Comparison of ENCODE assay signal across 14 mouse cellular contexts in the genomic region with DNA sequence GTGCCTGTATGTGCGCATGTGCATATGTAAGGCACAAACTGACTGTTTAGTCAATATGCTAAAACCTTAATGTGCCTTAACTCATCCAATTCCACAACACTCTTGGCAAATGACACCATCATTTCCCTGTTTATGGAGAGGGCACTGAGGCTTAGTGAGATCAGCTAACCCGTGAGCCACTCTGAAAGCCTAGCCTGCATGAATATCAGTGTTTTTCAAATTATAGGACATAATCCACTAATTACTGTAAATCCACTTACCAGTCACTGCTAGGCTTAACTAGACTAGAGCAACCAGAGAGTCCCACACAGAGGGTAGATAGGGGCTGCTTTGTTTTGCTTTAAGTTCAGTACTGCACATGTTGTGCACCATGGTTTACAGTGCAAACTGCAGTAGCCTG.
DNase-seq lines count a peak whose midpoint lies in the region; ATAC-seq and TF ChIP-seq lines count a peak whose summit lies in the region.
"Had no signal": no experiment of that assay in that cellular context is flagged by ENCODE, and none has a peak within 500 bp of the region (broad histone marks: within the 10 kb centered on the region; RNA-seq: fewer than 3 reads in every experiment).

No protein-coding gene starts in this region.

- H3K27ac ChIP-seq in heart, embryonic 13.5 days (replicated peaks), result peak overlapping the region; percentile 76
- peak overlapping the region; percentile 80 for H3K27ac ChIP-seq in hindbrain, postnatal 0 days
- no peak overlapping the region for H3K27ac ChIP-seq in hindbrain, embryonic 11.5 days (ENCODE audit: low read depth, low read length)
- no peak overlapping the region for H3K27ac ChIP-seq in midbrain, embryonic 11.5 days (ENCODE audit: low read depth, low read length)
- H3K27ac ChIP-seq in midbrain, postnatal 0 days (ENCODE audit: low read depth, low read length), result 0 out of 2 replicates have a peak overlapping the region, but pooled peaks have one; percentile 18
- H3K27ac ChIP-seq: forebrain, embryonic 13.5 days had no signal

- no peak for ATAC-seq in heart, embryonic 13.5 days (ENCODE audit: extremely low read depth, insufficient number of reproducible peaks, low FRiP score, low TSS enrichment)
- peak; percentile 11; the same call in 1 of the 2 replicates for ATAC-seq in hindbrain, postnatal 0 days
- ATAC-seq in hindbrain, embryonic 11.5 days (ENCODE audit: low FRiP score), result no peak
- ATAC-seq in midbrain, embryonic 11.5 days (ENCODE audit: low FRiP score), result 0 out of 2 replicates have a peak, but pooled peaks have one; percentile 17
- ATAC-seq in midbrain, postnatal 0 days (ENCODE audit: low FRiP score), result no peak
- ATAC-seq: activated CD4-positive, CD25-positive, alpha-beta regulatory T cell, adult 4 months; liver, postnatal 0 days; Patski had no signal

- H3K9ac ChIP-seq in heart, embryonic 13.5 days, result no peak overlapping the region
- no peak overlapping the region for H3K9ac ChIP-seq in hindbrain, postnatal 0 days (replicated peaks; ENCODE audit: low read length)
- H3K9ac ChIP-seq in hindbrain, embryonic 11.5 days (ENCODE audit: low read depth, low read length), result no peak overlapping the region
- H3K9ac ChIP-seq in midbrain, embryonic 11.5 days (ENCODE audit: low read length), result no peak overlapping the region
- H3K9ac ChIP-seq in midbrain, postnatal 0 days (replicated peaks; ENCODE audit: low read length, poor library complexity, severe bottlenecking), result no peak overlapping the region
- H3K9ac ChIP-seq: forebrain, embryonic 13.5 days; liver, postnatal 0 days had no signal

- peaks cover 7% of the 10 kb centered on the region; the same call in 1 of the 2 replicates for H3K9me3 ChIP-seq in heart, embryonic 13.5 days
- H3K9me3 ChIP-seq in hindbrain, postnatal 0 days (ENCODE audit: low read length), result no peaks in the 10 kb centered on the region
- H3K9me3 ChIP-seq in hindbrain, embryonic 11.5 days (ENCODE audit: control insufficient read depth, low read length), result no peaks in the 10 kb centered on the region
- no peaks in the 10 kb centered on the region for H3K9me3 ChIP-seq in midbrain, embryonic 11.5 days (ENCODE audit: control insufficient read depth, low read length)
- H3K9me3 ChIP-seq in midbrain, postnatal 0 days (ENCODE audit: low read length), result no peaks in the 10 kb centered on the region
- H3K9me3 ChIP-seq: forebrain, embryonic 13.5 days had no signal

- H3K27me3 ChIP-seq in heart, embryonic 13.5 days (replicated peaks), result no peaks in the 10 kb centered on the region
- H3K27me3 ChIP-seq in hindbrain, postnatal 0 days (ENCODE audit: insufficient read depth, low read length), result no peaks in the 10 kb centered on the region
- H3K27me3 ChIP-seq in hindbrain, embryonic 11.5 days (ENCODE audit: control insufficient read depth, insufficient read depth, low read length), result no peaks in the 10 kb centered on the region
- H3K27me3 ChIP-seq in midbrain, embryonic 11.5 days (ENCODE audit: control insufficient read depth, insufficient read depth, low read length), result no peaks in the 10 kb centered on the region
- H3K27me3 ChIP-seq in midbrain, postnatal 0 days (ENCODE audit: insufficient read depth, low read length), result no peaks in the 10 kb centered on the region
- H3K27me3 ChIP-seq: forebrain, embryonic 13.5 days; Patski had no signal

- no peaks in the 10 kb centered on the region for H3K36me3 ChIP-seq in heart, embryonic 13.5 days
- no peaks in the 10 kb centered on the region for H3K36me3 ChIP-seq in hindbrain, postnatal 0 days (ENCODE audit: insufficient read depth, low read length)
- no peaks in the 10 kb centered on the region for H3K36me3 ChIP-seq in hindbrain, embryonic 11.5 days (ENCODE audit: control insufficient read depth, insufficient read depth, low read length)
- no peaks in the 10 kb centered on the region for H3K36me3 ChIP-seq in midbrain, embryonic 11.5 days (ENCODE audit: control insufficient read depth, insufficient read depth, low read length)
- H3K36me3 ChIP-seq in midbrain, postnatal 0 days (ENCODE audit: insufficient read depth, low read length), result no peaks in the 10 kb centered on the region

- H3K4me1 ChIP-seq in heart, embryonic 13.5 days, result peaks cover 23% of the 10 kb centered on the region
- H3K4me1 ChIP-seq in hindbrain, postnatal 0 days (ENCODE audit: insufficient read depth, low read length), result peaks cover 15% of the 10 kb centered on the region
- no peaks in the 10 kb centered on the region for H3K4me1 ChIP-seq in hindbrain, embryonic 11.5 days (replicated peaks; ENCODE audit: control insufficient read depth, insufficient read depth, low read length)
- H3K4me1 ChIP-seq in midbrain, embryonic 11.5 days (ENCODE audit: control insufficient read depth, insufficient read depth, low read length), result peaks cover 9% of the 10 kb centered on the region
- H3K4me1 ChIP-seq in midbrain, postnatal 0 days (ENCODE audit: insufficient read depth, low read length), result no peaks in the 10 kb centered on the region

- H3K4me2 ChIP-seq in heart, embryonic 13.5 days, result no peak overlapping the region
- no peak overlapping the region for H3K4me2 ChIP-seq in hindbrain, postnatal 0 days (ENCODE audit: low read depth, low read length)
- H3K4me2 ChIP-seq in hindbrain, embryonic 11.5 days (replicated peaks; ENCODE audit: low read depth, low read length), result no peak overlapping the region
- no peak overlapping the region for H3K4me2 ChIP-seq in midbrain, embryonic 11.5 days
- H3K4me2 ChIP-seq in midbrain, postnatal 0 days (ENCODE audit: low read depth, low read length, poor library complexity, severe bottlenecking), result no peak overlapping the region
- H3K4me2 ChIP-seq: forebrain, embryonic 13.5 days had no signal

- no peak overlapping the region for H3K4me3 ChIP-seq in heart, embryonic 13.5 days
- H3K4me3 ChIP-seq in hindbrain, postnatal 0 days (ENCODE audit: low read length), result no peak overlapping the region
- H3K4me3 ChIP-seq in hindbrain, embryonic 11.5 days (ENCODE audit: low read depth, low read length), result no peak overlapping the region
- no peak overlapping the region for H3K4me3 ChIP-seq in midbrain, embryonic 11.5 days (ENCODE audit: low read depth, low read length)
- H3K4me3 ChIP-seq in midbrain, postnatal 0 days (ENCODE audit: low read depth, low read length), result no peak overlapping the region
- H3K4me3 ChIP-seq: forebrain, embryonic 13.5 days had no signal

- DNase-seq in heart, postnatal 4 days, result no peak
- peak; percentile 26 for DNase-seq in hindbrain, postnatal 0 days (ENCODE audit: low spot score)
- no peak for DNase-seq in hindbrain, embryonic 11.5 days (ENCODE audit: low spot score)
- peak; percentile 35 for DNase-seq in midbrain, embryonic 11.5 days (ENCODE audit: low spot score, missing footprints)
- no peak for DNase-seq in midbrain, postnatal 0 days (ENCODE audit: low spot score)
- no peak for DNase-seq in urinary bladder, postnatal 4 days (ENCODE audit: low spot score in 2 of 2)
- DNase-seq in cerebellum, adult 18-20 months, result no peak
- DNase-seq: cerebellum, adult 8-10 months; liver, postnatal 0 days; thymus, postnatal 4 days had no signal

- WGBS in heart, embryonic 13.5 days, result 63% methylated on average over 2 of the region's 2 CpGs
- 58% methylated on average over 2 of the region's 2 CpGs for WGBS in hindbrain, postnatal 0 days
- WGBS in hindbrain, embryonic 11.5 days, result 92% methylated on average over 2 of the region's 2 CpGs
- 81% methylated on average over 2 of the region's 2 CpGs for WGBS in midbrain, embryonic 11.5 days
- WGBS in midbrain, postnatal 0 days, result 68% methylated on average over 2 of the region's 2 CpGs

- no peak for TF ChIP-seq CTCF in hindbrain, postnatal 0 days (IDR thresholded peaks at IDR 0.05; ENCODE audit: low read depth)
- TF ChIP-seq CTCF in midbrain, postnatal 0 days (IDR thresholded peaks at IDR 0.05), result no peak

Comparison
In these comparisons a context has a peak if more than half of its experiments do, and no peak if none do; other contexts are left out.
1. ATAC-seq: peak in hindbrain, postnatal 0 days (single experiment) and midbrain, embryonic 11.5 days (single experiment); none in heart, embryonic 13.5 days (single experiment), hindbrain, embryonic 11.5 days (single experiment) and midbrain, postnatal 0 days (single experiment).
2. H3K27ac ChIP-seq: peak in heart, embryonic 13.5 days (single experiment), hindbrain, postnatal 0 days (single experiment) and midbrain, postnatal 0 days (single experiment); none in hindbrain, embryonic 11.5 days (single experiment) and midbrain, embryonic 11.5 days (single experiment).
3. DNase-seq: peak in hindbrain, postnatal 0 days (single experiment) and midbrain, embryonic 11.5 days (single experiment); none in heart, postnatal 4 days (single experiment), hindbrain, embryonic 11.5 days (single experiment), midbrain, postnatal 0 days (single experiment), urinary bladder, postnatal 4 days (0 of 2) and cerebellum, adult 18-20 months (0 of 2).